Mouse (Mus musculus) C2C12 (cell line): ENCODE results near the gene Vnn1. TPM values are rescaled to one million over a fixed set of nuclear protein-coding genes. Genes with fewer than 3 reads are reported as not detected.

Source experiments
- H3K27me3 ChIP-seq: one replicate; pipeline ENCODE4 v1.6.1; 2011; ENCODE audit not compliant: control insufficient read depth, insufficient read depth, insufficient read length
- H3K36me3 ChIP-seq: one replicate; pipeline ENCODE4 v1.6.1; 2011; ENCODE audit not compliant: control insufficient read depth, insufficient read depth
- H3K4me3 ChIP-seq: one replicate; pipeline ENCODE4 v1.5.1; 2011; ENCODE audit warnings: mild to moderate bottlenecking, control low read depth; ENCODE audit not compliant: poor library complexity, insufficient read depth, severe bottlenecking
- H3K79me2 ChIP-seq: one replicate; pipeline ENCODE4 v1.6.1; 2011; ENCODE audit not compliant: control insufficient read depth, insufficient read depth
- H3K79me3 ChIP-seq: one replicate; pipeline ENCODE4 v1.6.1; 2011; ENCODE audit warnings: low read depth, control low read depth
- H3ac ChIP-seq: one replicate; pipeline ENCODE3; 2011; ENCODE audit warnings: low read depth; ENCODE audit not compliant: control insufficient read depth, insufficient read length
- CEBPB ChIP-seq: IDR thresholded peaks from one replicate; pipeline ENCODE4 v1.6.1; 2011; ENCODE audit warnings: low read depth, mild to moderate bottlenecking, control low read depth, moderate library complexity
- CTCF ChIP-seq: IDR thresholded peaks from one replicate; pipeline ENCODE4 v1.5.1; 2011; ENCODE audit not compliant: control insufficient read depth, insufficient read depth, insufficient read length
- FOSL1 ChIP-seq: IDR thresholded peaks from one replicate; pipeline ENCODE4 v1.8.0; 2011; ENCODE audit warnings: mild to moderate bottlenecking, low read length; ENCODE audit not compliant: poor library complexity, insufficient read depth, severe bottlenecking
- MAX ChIP-seq: IDR thresholded peaks from one replicate; pipeline ENCODE4 v1.6.1; 2011; ENCODE audit warnings: mild to moderate bottlenecking, control low read depth
- MYOD1 ChIP-seq: IDR thresholded peaks from one replicate; pipeline ENCODE4 v1.6.1; 2011; ENCODE audit warnings: low read depth; ENCODE audit not compliant: control insufficient read depth, insufficient read length
- MYOG ChIP-seq: IDR thresholded peaks from one replicate; pipeline ENCODE4 v1.6.1; 2011; ENCODE audit not compliant: control insufficient read depth, insufficient read length; ENCODE audit errors: extremely low read depth
- USF1 ChIP-seq: IDR thresholded peaks from one replicate; pipeline ENCODE4 v1.6.1; 2011; ENCODE audit warnings: low read depth, mild to moderate bottlenecking, control low read depth, moderate library complexity
- long read RNA-seq, 2 experiments: library from polyadenylated mRNA; unstranded; transcript quantifications; one replicate each; pipeline ENCODE4 v2.0.0; 2019 to 2020
- polyA plus RNA-seq: library from polyadenylated mRNA; unstranded; fragments of >200 nt; fragmentation: generic; extraction: Trizol; gene quantifications from one replicate; pipeline ENCODE4 v1.2.1, GENCODE M21; 2012; ENCODE audit warnings: missing spikeins

Gene Vnn1
- 0.16 TPM for polyA plus RNA-seq
- long read RNA-seq, experiment 1, result 0 reads
- long read RNA-seq, experiment 2, result 0 reads

- Histone ChIP-seq H3K79me2 (no peaks in the 10 kb centered on the region), H3K4me3 (no peak within 1 kb of the TSS), H3K27me3 (no peaks in the 10 kb centered on the region), H3ac (no peak within 1 kb of the TSS), H3K36me3 (no peaks in the 10 kb centered on the region), H3K79me3 (no peaks in the 10 kb centered on the region)
- TF ChIP-seq USF1, result peak; percentile 64
- TF ChIP-seq CTCF, result no peak
- TF ChIP-seq MAX, result no peak
Measured at GRCm38 (mm10) chr10:23894601-23895349, at the start of gene Vnn1. TSS of gene Vnn1 (plus strand) at chr10:23894688.

GRCm38 (mm10) chr10:23851228-23851912, 43.1 kb upstream of the Vnn1 start, which contains the start of gene Vnn3:
TSS of gene Vnn3 (plus strand) at chr10:23851462.
- no peak within 1 kb of the TSS for H3ac ChIP-seq
- H3K27me3 ChIP-seq, result peaks cover 7% of the 10 kb centered on the region
- H3K4me3 ChIP-seq, result no peak within 1 kb of the TSS
- no peaks in the 10 kb centered on the region for H3K79me2 ChIP-seq
- H3K36me3 ChIP-seq, result no peaks in the 10 kb centered on the region
- no peaks in the 10 kb centered on the region for H3K79me3 ChIP-seq
- TF ChIP-seq FOSL1 (no peak), MYOD1 (no peak), MAX (no peak), MYOG (no peak), CEBPB (no peak)

- Histone ChIP-seq H3K79me3 (no peaks in the 10 kb centered on the region), H3ac (no peak overlapping the region), H3K4me3 (no peak overlapping the region), H3K79me2 (no peaks in the 10 kb centered on the region), H3K36me3 (no peaks in the 10 kb centered on the region), H3K27me3 (peaks cover 7% of the 10 kb centered on the region)
- TF ChIP-seq FOSL1 (no peak), USF1 (no peak), MYOG (no peak), MYOD1 (no peak), CTCF (no peak), MAX (no peak), CEBPB (no peak)
Measured at GRCm38 (mm10) chr10:23852096-23852495, 42.4 kb upstream of the Vnn1 start.

GRCm38 (mm10) chr10:23864362-23865312, 29.9 kb upstream of the Vnn1 start:
- Histone ChIP-seq H3K36me3 (no peaks in the 10 kb centered on the region), H3K4me3 (no peak overlapping the region), H3K27me3 (no peaks in the 10 kb centered on the region), H3ac (no peak overlapping the region), H3K79me2 (no peaks in the 10 kb centered on the region), H3K79me3 (no peaks in the 10 kb centered on the region)
- TF ChIP-seq USF1 (no peak), FOSL1 (no peak), MYOD1 (no peak), MYOG (no peak), CEBPB (no peak), MAX (no peak), CTCF (no peak)

- TF ChIP-seq CEBPB, result no peak
- no peak for TF ChIP-seq USF1
- TF ChIP-seq CTCF, result no peak
- no peak for TF ChIP-seq MYOG
- TF ChIP-seq MAX, result no peak
- no peak for TF ChIP-seq FOSL1
- no peak for TF ChIP-seq MYOD1
- no peaks in the 10 kb centered on the region for H3K36me3 ChIP-seq
- H3K27me3 ChIP-seq, result no peaks in the 10 kb centered on the region
- H3K79me2 ChIP-seq, result no peaks in the 10 kb centered on the region
- no peak overlapping the region for H3K4me3 ChIP-seq
- H3K79me3 ChIP-seq, result no peaks in the 10 kb centered on the region
- H3ac ChIP-seq, result no peak overlapping the region
Measured at GRCm38 (mm10) chr10:23880695-23881094, 13.8 kb upstream of the Vnn1 start.
